Mouse (Mus musculus): Measurements from ENCODE around the gene Cbx5. TPM values are rescaled to one million over a fixed set of nuclear protein-coding genes. Genes with fewer than 3 reads are reported as not detected.

Gene Cbx5
- polyA plus RNA-seq, 1 experiment, result 52.7 TPM

- TF ChIP-seq POLR2A (IDR thresholded peaks at IDR 0.05; ENCODE audit: borderline replicate concordance, insufficient read depth, low read length), result no peak
- no peak for TF ChIP-seq CTCF (IDR thresholded peaks at IDR 0.05; ENCODE audit: borderline replicate concordance, insufficient read depth, low read depth, low read length)
- H3K27ac ChIP-seq (ENCODE audit: insufficient read depth, low read length), result no peak overlapping the region
- no peaks in the 10 kb centered on the region for H3K4me1 ChIP-seq (ENCODE audit: control insufficient read depth, insufficient read depth, low read length)
- no peaks in the 10 kb centered on the region for H3K27me3 ChIP-seq (ENCODE audit: control insufficient read depth, insufficient read depth, low read length)
- H3K4me3 ChIP-seq (replicated peaks; ENCODE audit: insufficient read depth, low read depth, low read length), result no peak overlapping the region
- no peak for DNase-seq
- WGBS, result 41% methylated on average over 32 of the region's 32 CpGs
Observed at GRCm38 (mm10) chr15:103155366-103156321, 84.0 kb downstream of the Cbx5 start.

GRCm38 (mm10) chr15:103152890-103153610, 86.6 kb downstream of the Cbx5 start:
- TF ChIP-seq CTCF (IDR thresholded peaks at IDR 0.05; ENCODE audit: borderline replicate concordance, insufficient read depth, low read depth, low read length) (no peak), POLR2A (IDR thresholded peaks at IDR 0.05; ENCODE audit: borderline replicate concordance, insufficient read depth, low read length) (no peak)
- WGBS, result 87% methylated on average over 4 of the region's 4 CpGs
- H3K4me1 ChIP-seq (ENCODE audit: control insufficient read depth, insufficient read depth, low read length), result no peaks in the 10 kb centered on the region

GRCm38 (mm10) chr15:103152371-103152770, 87.2 kb downstream of the Cbx5 start:
- H3K27ac ChIP-seq (ENCODE audit: insufficient read depth, low read length), result no peak overlapping the region
- DNase-seq, result no peak
- no peak overlapping the region for H3K4me3 ChIP-seq (replicated peaks; ENCODE audit: insufficient read depth, low read depth, low read length)
- H3K4me1 ChIP-seq (ENCODE audit: control insufficient read depth, insufficient read depth, low read length), result no peaks in the 10 kb centered on the region
- WGBS, result 92% methylated on average over 3 of the region's 3 CpGs
- H3K27me3 ChIP-seq (ENCODE audit: control insufficient read depth, insufficient read depth, low read length), result no peaks in the 10 kb centered on the region
- TF ChIP-seq POLR2A (IDR thresholded peaks at IDR 0.05; ENCODE audit: borderline replicate concordance, insufficient read depth, low read length) (no peak), CTCF (IDR thresholded peaks at IDR 0.05; ENCODE audit: borderline replicate concordance, insufficient read depth, low read depth, low read length) (no peak)

More at GRCm38 (mm10) chr15:103152890-103153610, 86.6 kb downstream of the Cbx5 start:
- no peak for DNase-seq
- Histone ChIP-seq H3K4me3 (replicated peaks; ENCODE audit: insufficient read depth, low read depth, low read length) (no peak overlapping the region), H3K27ac (ENCODE audit: insufficient read depth, low read length) (no peak overlapping the region), H3K27me3 (ENCODE audit: control insufficient read depth, insufficient read depth, low read length) (no peaks in the 10 kb centered on the region)

DNA sequence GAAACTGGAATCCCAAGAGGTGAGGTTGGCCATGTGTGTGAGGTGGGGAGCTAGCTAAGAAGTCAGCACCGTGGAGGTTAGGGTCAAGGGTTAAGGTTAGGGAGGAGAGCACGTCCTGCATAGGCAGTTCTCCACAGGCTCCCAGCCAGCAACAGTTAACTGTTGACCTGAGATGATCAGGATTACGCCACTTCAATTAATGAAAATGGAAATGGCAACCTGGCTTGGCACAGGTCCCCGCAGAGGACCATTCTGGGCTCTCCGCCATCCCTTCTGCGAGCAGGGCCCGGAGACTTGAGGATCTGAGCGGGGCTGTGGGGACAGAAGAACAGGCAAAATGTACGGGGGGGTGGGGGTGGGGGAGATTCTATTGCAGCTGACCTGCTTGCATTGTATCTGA, 91.8 kb downstream of the Cbx5 start:
- Histone ChIP-seq H3K27ac (ENCODE audit: insufficient read depth, low read length) (no peak overlapping the region), H3K27me3 (ENCODE audit: control insufficient read depth, insufficient read depth, low read length) (no peaks in the 10 kb centered on the region; the same call in 1 of the 2 replicates)
- WGBS, result 46% methylated on average over 9 of the region's 9 CpGs

GRCm38 (mm10) chr15:103147422-103147690, 92.3 kb downstream of the Cbx5 start:
- Histone ChIP-seq H3K4me3 (replicated peaks; ENCODE audit: insufficient read depth, low read depth, low read length) (no peak overlapping the region), H3K27ac (ENCODE audit: insufficient read depth, low read length) (no peak overlapping the region)

More for the DNA sequence above, 91.8 kb downstream of the Cbx5 start:
- Histone ChIP-seq H3K4me1 (ENCODE audit: control insufficient read depth, insufficient read depth, low read length) (no peaks in the 10 kb centered on the region), H3K4me3 (replicated peaks; ENCODE audit: insufficient read depth, low read depth, low read length) (no peak overlapping the region)
- TF ChIP-seq CTCF (IDR thresholded peaks at IDR 0.05; ENCODE audit: borderline replicate concordance, insufficient read depth, low read depth, low read length) (no peak), POLR2A (IDR thresholded peaks at IDR 0.05; ENCODE audit: borderline replicate concordance, insufficient read depth, low read length) (no peak)
- no peak for DNase-seq

GRCm38 (mm10) chr15:103146627-103147421, 92.8 kb downstream of the Cbx5 start:
- under 1% methylated on average over 57 of the region's 57 CpGs for WGBS
- peak; percentile 48 to 50 for DNase-seq
- Histone ChIP-seq H3K4me1 (ENCODE audit: control insufficient read depth, insufficient read depth, low read length) (no peaks in the 10 kb centered on the region), H3K27me3 (ENCODE audit: control insufficient read depth, insufficient read depth, low read length) (no peaks in the 10 kb centered on the region; the same call in 1 of the 2 replicates), H3K27ac (ENCODE audit: insufficient read depth, low read length) (no peak overlapping the region), H3K4me3 (replicated peaks; ENCODE audit: insufficient read depth, low read depth, low read length) (peak overlapping the region; percentile 63)
- no peak for TF ChIP-seq POLR2A (IDR thresholded peaks at IDR 0.05; ENCODE audit: borderline replicate concordance, insufficient read depth, low read length)
- TF ChIP-seq CTCF (IDR thresholded peaks at IDR 0.05; ENCODE audit: borderline replicate concordance, insufficient read depth, low read depth, low read length), result no peak

More at GRCm38 (mm10) chr15:103147422-103147690, 92.3 kb downstream of the Cbx5 start:
- 46% methylated on average over 3 of the region's 3 CpGs for WGBS
- H3K27me3 ChIP-seq (ENCODE audit: control insufficient read depth, insufficient read depth, low read length), result no peaks in the 10 kb centered on the region; the same call in 1 of the 2 replicates
- no peaks in the 10 kb centered on the region for H3K4me1 ChIP-seq (ENCODE audit: control insufficient read depth, insufficient read depth, low read length)
- no peak for TF ChIP-seq CTCF (IDR thresholded peaks at IDR 0.05; ENCODE audit: borderline replicate concordance, insufficient read depth, low read depth, low read length)
- TF ChIP-seq POLR2A (IDR thresholded peaks at IDR 0.05; ENCODE audit: borderline replicate concordance, insufficient read depth, low read length), result no peak
- no peak for DNase-seq

- 72% methylated on average over 11 of the region's 11 CpGs for WGBS
- TF ChIP-seq POLR2A (IDR thresholded peaks at IDR 0.05; ENCODE audit: borderline replicate concordance, insufficient read depth, low read length) (no peak), CTCF (IDR thresholded peaks at IDR 0.05; ENCODE audit: borderline replicate concordance, insufficient read depth, low read depth, low read length) (no peak)
- Histone ChIP-seq H3K4me1 (ENCODE audit: control insufficient read depth, insufficient read depth, low read length) (no peaks in the 10 kb centered on the region), H3K4me3 (replicated peaks; ENCODE audit: insufficient read depth, low read depth, low read length) (no peak overlapping the region), H3K27me3 (ENCODE audit: control insufficient read depth, insufficient read depth, low read length) (no peaks in the 10 kb centered on the region; the same call in 1 of the 2 replicates), H3K27ac (ENCODE audit: insufficient read depth, low read length) (no peak overlapping the region)
- DNase-seq, result no peak
Observed at GRCm38 (mm10) chr15:103145635-103146299, 93.8 kb downstream of the Cbx5 start.
